7 mouse cellular contexts compared by ENCODE assay signal in genomic region chr6:100882381-100883213, GRCm38 (mm10). TPM values are rescaled to one million over a fixed set of nuclear protein-coding genes. Genes with fewer than 3 reads are reported as not detected.
A peak's percentile ranks its signal among the peaks of the same experiment; 100 is the strongest.
DNase-seq lines count a peak whose midpoint lies in the region; ATAC-seq and TF ChIP-seq lines count a peak whose summit lies in the region.

No protein-coding gene starts in this region.

- peak overlapping the region; percentile 40 for H3K4me2 ChIP-seq in intestine, embryonic 14.5 days (ENCODE audit: low read length)

- TF ChIP-seq POLR2A in cortical plate, adult 2 months (IDR thresholded peaks at IDR 0.05; ENCODE audit: extremely low read depth, insufficient read depth, low read length): no peak

- H3K27me3 ChIP-seq in intestine, embryonic 14.5 days (replicated peaks; ENCODE audit: control insufficient read depth, insufficient read depth, low read length): 0 out of 2 replicates have a peak, but pooled peaks cover 3% of the 10 kb centered on the region

- WGBS in intestine, embryonic 14.5 days: 17% methylated on average over 15 of the region's 15 CpGs

- H3K4me1 ChIP-seq in cortical plate, adult 2 months (ENCODE audit: control insufficient read depth, insufficient read depth, low read length): no peaks in the 10 kb centered on the region
- H3K4me1 ChIP-seq in intestine, embryonic 14.5 days (replicated peaks; ENCODE audit: control insufficient read depth, insufficient read depth, low read length): no peaks in the 10 kb centered on the region; the same call in 1 of the 2 replicates

- H3K9ac ChIP-seq in intestine, embryonic 14.5 days (ENCODE audit: low read length): no peak overlapping the region

- peak; percentile 83 for DNase-seq in ZHBTc4 (ENCODE audit: low read depth, low spot score)
- DNase-seq in gastrocnemius, adult 8-10 months (ENCODE audit: low spot score in 2 of 2): peak; percentile 26 to 35
- peak; percentile 93 for DNase-seq in intestine, embryonic 14.5 days (ENCODE audit: low spot score)
- DNase-seq in left cerebral cortex, postnatal 14 days (ENCODE audit: low spot score in 2 of 2): peak; percentile 85 to 86
- peak; percentile 83 for DNase-seq in mesoderm, embryonic 11.5 days (ENCODE audit: low read depth, low spot score)
- DNase-seq in skeletal muscle tissue, adult 2 months (ENCODE audit: low read depth, low spot score): peak; percentile 37

- H3K4me3 ChIP-seq in cortical plate, adult 2 months (ENCODE audit: insufficient read depth, low read length): no peak overlapping the region
- no peak overlapping the region for H3K4me3 ChIP-seq in intestine, embryonic 14.5 days (ENCODE audit: low read depth, low read length)

- ATAC-seq in intestine, embryonic 14.5 days (replicated peaks; ENCODE audit: low FRiP score, low TSS enrichment, low read depth): no peak; the same call in 1 of the 2 replicates

- TF ChIP-seq CTCF in cortical plate, adult 2 months (IDR thresholded peaks at IDR 0.05; ENCODE audit: extremely low read depth, insufficient read depth, low read length): peak; percentile 95

- H3K27ac ChIP-seq in cortical plate, adult 2 months (ENCODE audit: insufficient read depth, low read length): no peak overlapping the region
- H3K27ac ChIP-seq in intestine, embryonic 14.5 days (ENCODE audit: low read depth): no peak overlapping the region

- intact Hi-C loops in left cerebral cortex, postnatal 14 days (cut with DNase I): loop anchor here (1.0 to 5.0 kb wide), 3 partner anchors 315 to 735 kb away; no protein-coding TSS in a partner anchor

- no peaks in the 10 kb centered on the region for H3K9me3 ChIP-seq in intestine, embryonic 14.5 days (ENCODE audit: control insufficient read depth, low read length)

- H3K36me3 ChIP-seq in intestine, embryonic 14.5 days (ENCODE audit: control insufficient read depth, insufficient read depth, low read length): no peaks in the 10 kb centered on the region

RNA-seq across cellular contexts. Expression of gene Ppp4r2, which starts 49.2 kb away (rescaled TPM):
- 31.4 and 32.5 TPM in 2 replicates for polyA plus RNA-seq in cortical plate, adult 2 months (2012; rRNA removed)
- total RNA-seq in gastrocnemius, adult 8-10 months (2022): 10 to 100 TPM; 52.5 to 69.6 (median 64.0) TPM
- polyA plus RNA-seq in intestine, embryonic 14.5 days (2014; fragmentation: Nextera tagmentation; extraction: Ambion mirVana): 27.7 and 29.5 TPM in 2 replicates
- 10 to 100 TPM; 65.1 to 70.8 TPM for total RNA-seq in left cerebral cortex, postnatal 14 days (2021)

Comparison
In these comparisons a context has a peak if more than half of its experiments do, and no peak if none do; other contexts are left out.
1. DNase-seq: peak in every context shown above with its lines; median percentile 93 in intestine, embryonic 14.5 days; 86 in left cerebral cortex, postnatal 14 days; 83 in ZHBTc4; 83 in mesoderm, embryonic 11.5 days; 37 in skeletal muscle tissue, adult 2 months; 30 in gastrocnemius, adult 8-10 months.